Mouse (Mus musculus) CH12.LX (cell line): ENCODE measurements around the gene Chrnd.

Experiments
- CHD2 ChIP-seq: IDR thresholded peaks from 2 replicates; pipeline ENCODE4 v1.6.1; 2011; ENCODE audit warnings: low read length, improper control_type of control experiment
- CTCF ChIP-seq, 2 experiments: IDR thresholded peaks in 1 of 2; conservative IDR thresholded peaks in 1 of 2; 2 replicates each; pipeline ENCODE4 v1.5.1; 2011 to 2012; ENCODE audit warnings: low read depth in 2 of 2, low read length in 2 of 2, improper control_type of control experiment in 1 of 2, inconsistent platforms in 1 of 2, mild to moderate bottlenecking in 1 of 2, moderate library complexity in 1 of 2
- MXI1 ChIP-seq: IDR thresholded peaks from 2 replicates; pipeline ENCODE4 v1.6.1; 2011; ENCODE audit warnings: mild to moderate bottlenecking, low read depth, low read length, improper control_type of control experiment
- RCOR1 ChIP-seq: conservative IDR thresholded peaks from 2 replicates; pipeline ENCODE4 v1.6.1; 2012; ENCODE audit warnings: low read depth, mild to moderate bottlenecking, inconsistent platforms, low read length, improper control_type of control experiment
- TBP ChIP-seq: conservative IDR thresholded peaks from 2 replicates; pipeline ENCODE4 v1.6.1; 2011; ENCODE audit warnings: low read depth, low read length, improper control_type of control experiment
- ZC3H11A ChIP-seq: IDR thresholded peaks from 2 replicates; pipeline ENCODE4 v1.6.1; 2012; ENCODE audit warnings: low read depth, mild to moderate bottlenecking, inconsistent platforms, low read length, improper control_type of control experiment
- ZNF384 ChIP-seq: IDR thresholded peaks from 2 replicates; pipeline ENCODE4 v1.6.1; 2012; ENCODE audit warnings: low read depth, low read length, improper control_type of control experiment, inconsistent platforms

GRCm38 (mm10) chr1:87183998-87184750, 6.2 kb upstream of the Chrnd start:
- TF ChIP-seq MXI1 (no peak), RCOR1 (no peak), TBP (no peak), CTCF (conservative IDR thresholded peaks at IDR 0.05 in 1 of 2, IDR thresholded peaks at IDR 0.05 in 1 of 2; ENCODE audit: low read depth in 2 of 2, low read length in 2 of 2) (no peak), ZNF384 (no peak), ZC3H11A (no peak), CHD2 (no peak)
